Mouse (Mus musculus) neural tube, embryonic 12.5 days (tissue): ENCODE results near the gene Anp32e. TPM values are rescaled to one million over a fixed set of nuclear protein-coding genes. Genes with fewer than 3 reads are reported as not detected.
A peak's percentile ranks its signal among the peaks of the same experiment; 100 is the strongest.
"Not testable (repeated sequence)": the region's sequence is repeated elsewhere in the genome, so short reads cannot be mapped to it uniquely, and the experiment has no call there.

Experiments
- ATAC-seq: fragments of 200-750 bp; cut with Nextera tagmentation; 2 replicates; pipeline ENCODE4 v1.8.0; 2017; ENCODE audit warnings: low read depth, mild to moderate bottlenecking, moderate TSS enrichment, moderate library complexity; ENCODE audit not compliant: low FRiP score
- H3K27ac ChIP-seq: fragments of 300-500 bp; sonication (generic); 2 replicates; pipeline ENCODE4 v1.5.1; 2016
- H3K27me3 ChIP-seq: fragments of 300-500 bp; sonication (generic); replicated peaks from 2 replicates; pipeline ENCODE4 v1.6.1; 2016; ENCODE audit warnings: mild to moderate bottlenecking
- H3K36me3 ChIP-seq: fragments of 300-500 bp; sonication (generic); 2 replicates; pipeline ENCODE4 v1.6.1; 2016; ENCODE audit warnings: mild to moderate bottlenecking
- H3K4me1 ChIP-seq: fragments of 300-500 bp; sonication (generic); 2 replicates; pipeline ENCODE4 v1.6.1; 2016
- H3K4me2 ChIP-seq: fragments of 300-500 bp; sonication (generic); replicated peaks from 2 replicates; pipeline ENCODE4 v1.6.1; 2016; ENCODE audit warnings: mild to moderate bottlenecking
- H3K4me3 ChIP-seq: fragments of 300-500 bp; sonication (generic); 2 replicates; pipeline ENCODE4 v1.5.1; 2016
- H3K9ac ChIP-seq: fragments of 300-500 bp; sonication (generic); 2 replicates; pipeline ENCODE4 v1.6.1; 2016; ENCODE audit warnings: mild to moderate bottlenecking
- H3K9me3 ChIP-seq: fragments of 300-500 bp; sonication (generic); 2 replicates; pipeline ENCODE4 v1.6.1; 2016; ENCODE audit warnings: mild to moderate bottlenecking
- WGBS: fragments of 180-500 bp; shearing (Covaris S2); methylation state at CpG from one replicate; pipeline ENCODE4 v1.1.7; 2016; 5-methylcytosine and 5-hydroxymethylcytosine counted together
- polyA plus RNA-seq: library from polyadenylated mRNA; unstranded; fragments of >200 nt; fragmentation: Nextera tagmentation; extraction: Ambion mirVana; gene quantifications from 2 replicates; pipeline ENCODE4 v1.2.1, GENCODE M21; 2016

The Anp32e gene
- polyA plus RNA-seq, 1 experiment from 2014 or later = 278 TPM

GRCm38 (mm10) chr3:95894317-95895160, 34.5 kb upstream of the Anp32e start:
- peak overlapping the region; percentile 61 for H3K4me3 ChIP-seq
- 0 out of 2 replicates have a peak, but pooled peaks cover 6% of the 10 kb centered on the region for H3K36me3 ChIP-seq
- H3K27ac ChIP-seq = no peak overlapping the region
- H3K9me3 ChIP-seq = no peaks in the 10 kb centered on the region
- peaks cover 22% of the 10 kb centered on the region for H3K4me1 ChIP-seq
- WGBS = 15% methylated on average over 16 of the region's 16 CpGs
- H3K27me3 ChIP-seq = no peaks in the 10 kb centered on the region
- H3K9ac ChIP-seq = peak overlapping the region; percentile 79
- peak overlapping the region; percentile 87 for H3K4me2 ChIP-seq
- peak; percentile 20; the same call in 1 of the 2 replicates for ATAC-seq

DNA sequence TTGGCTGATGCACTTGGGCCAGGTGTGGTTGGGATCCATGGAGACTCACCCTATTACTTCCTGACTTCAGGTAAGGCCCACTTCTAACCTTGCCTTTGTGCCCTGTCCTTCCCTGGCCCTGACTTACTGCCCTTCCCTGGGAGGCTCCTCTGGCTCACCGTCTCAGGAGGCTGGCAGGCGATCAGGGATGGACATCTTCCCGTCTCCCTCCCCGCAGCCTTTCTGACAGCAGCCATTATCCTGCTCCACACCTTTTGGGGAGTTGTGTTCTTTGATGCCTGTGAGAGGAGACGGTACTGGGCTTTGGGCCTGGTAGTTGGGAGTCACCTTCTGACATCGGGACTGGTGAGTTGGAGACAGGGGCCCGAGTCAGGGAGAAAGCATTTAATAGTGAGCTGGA, 33.5 kb upstream of the Anp32e start:
- H3K9ac ChIP-seq, ATAC-seq, H3K9me3 ChIP-seq, H3K27me3 ChIP-seq, H3K36me3 ChIP-seq, H3K4me3 ChIP-seq, H3K27ac ChIP-seq: not testable (repeated sequence)
- peaks cover 22% of the 10 kb centered on the region for H3K4me1 ChIP-seq
- WGBS = 89% methylated on average over 7 of the region's 7 CpGs
- peak overlapping the region; percentile 87; the same call in 1 of the 2 replicates for H3K4me2 ChIP-seq

DNA sequence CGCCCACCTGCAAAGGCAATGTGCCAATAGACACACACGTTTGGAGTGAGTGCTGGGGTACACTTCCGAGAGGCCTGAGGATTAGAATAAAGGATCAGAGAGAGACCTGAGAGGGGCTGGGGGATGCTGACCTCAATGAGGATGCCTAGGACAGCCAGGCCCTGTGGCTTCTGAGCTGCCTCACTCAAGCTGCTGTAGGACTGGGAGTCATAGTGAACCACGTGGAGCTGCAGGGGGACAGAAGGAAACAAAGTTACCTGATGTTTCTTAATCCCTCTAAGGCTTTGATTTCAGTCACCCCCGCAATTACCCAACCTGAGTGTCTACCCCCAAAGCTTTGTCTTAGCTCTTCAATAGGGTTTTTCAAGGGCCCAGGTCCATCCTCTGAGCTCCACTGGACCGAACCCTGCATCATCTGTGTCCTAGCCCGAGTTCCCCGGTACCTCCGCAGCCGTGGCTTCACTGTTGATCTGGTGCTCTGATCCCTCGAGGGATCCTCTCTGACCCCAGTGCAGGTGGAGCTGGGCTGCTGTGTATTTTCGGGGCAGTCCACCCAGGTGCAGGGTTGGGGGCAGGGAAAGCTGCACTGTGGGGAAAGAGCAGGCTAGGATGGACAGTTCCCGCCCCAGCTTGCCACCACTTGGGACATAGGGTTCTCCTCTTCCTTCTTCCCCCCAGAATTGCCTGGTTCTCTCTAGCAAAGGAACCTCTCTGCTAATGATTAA, 29.1 kb upstream of the Anp32e start:
- no peak for ATAC-seq
- 80% methylated on average over 13 of the region's 13 CpGs for WGBS
- Histone ChIP-seq H3K9ac (no peak overlapping the region), H3K9me3 (no peaks in the 10 kb centered on the region), H3K4me2 (no peak overlapping the region), H3K4me1 (peaks cover 19% of the 10 kb centered on the region), H3K36me3 (0 out of 2 replicates have a peak, but pooled peaks cover 6% of the 10 kb centered on the region), H3K27ac (no peak overlapping the region), H3K27me3 (no peaks in the 10 kb centered on the region), H3K4me3 (no peak overlapping the region)

DNA sequence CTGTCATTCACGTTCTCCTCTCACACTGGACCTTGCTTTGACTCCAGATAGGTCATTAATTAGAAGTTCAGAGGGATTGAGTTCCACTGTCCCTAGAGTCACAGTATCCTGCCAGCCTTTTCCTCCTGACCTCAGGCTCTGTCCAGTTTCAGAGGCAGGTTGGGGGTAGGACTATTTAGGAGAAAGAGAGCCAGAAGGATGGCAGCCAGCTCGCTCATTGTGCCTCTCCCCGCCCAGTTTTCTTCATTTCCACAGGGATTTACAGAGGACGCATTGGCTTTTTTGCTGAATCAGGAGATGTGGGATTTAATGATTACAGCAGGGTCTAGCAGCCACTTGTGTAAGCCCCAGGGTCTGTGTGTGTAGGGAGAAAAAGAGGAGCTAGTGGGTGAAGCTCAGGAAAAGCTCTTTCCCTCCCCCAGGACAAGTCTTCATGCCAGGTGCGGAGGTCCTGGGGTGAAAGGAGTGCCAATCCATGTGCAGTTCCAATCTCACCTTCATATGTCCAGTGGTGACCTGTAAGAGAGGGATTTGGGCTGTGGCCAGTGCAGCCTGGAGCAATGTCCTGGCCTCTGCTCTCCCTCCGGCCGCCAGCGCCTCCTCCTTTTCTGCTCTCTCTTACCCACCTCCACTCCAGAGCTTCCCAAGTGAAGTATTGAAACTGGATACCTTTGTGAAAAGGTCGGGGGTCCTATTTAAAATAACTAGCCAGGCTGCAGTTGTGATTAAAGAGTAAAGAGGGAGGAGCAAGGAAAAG, 27.3 kb upstream of the Anp32e start:
- Histone ChIP-seq H3K27ac (no peak overlapping the region), H3K4me3 (no peak overlapping the region), H3K9me3 (no peaks in the 10 kb centered on the region), H3K27me3 (no peaks in the 10 kb centered on the region), H3K36me3 (0 out of 2 replicates have a peak, but pooled peaks cover 3% of the 10 kb centered on the region), H3K4me1 (peaks cover 25% of the 10 kb centered on the region), H3K4me2 (no peak overlapping the region), H3K9ac (no peak overlapping the region)
- 78% methylated on average over 9 of the region's 9 CpGs for WGBS
- ATAC-seq = no peak

DNA sequence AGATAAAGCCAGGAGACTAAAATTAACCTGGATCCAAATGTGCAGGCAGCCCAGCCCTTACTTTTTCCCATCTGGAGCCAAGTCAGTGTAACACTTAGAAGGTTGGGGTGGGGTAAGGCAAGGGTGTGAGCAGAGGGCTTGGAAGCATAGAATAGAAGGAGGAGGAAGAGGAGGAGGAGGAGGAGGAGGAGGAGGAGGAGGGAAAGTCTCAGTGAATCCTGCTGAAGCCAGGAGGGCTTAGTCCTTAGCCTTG, 26.7 kb upstream of the Anp32e start:
- no peaks in the 10 kb centered on the region for H3K27me3 ChIP-seq
- no peaks in the 10 kb centered on the region for H3K9me3 ChIP-seq
- no peak overlapping the region for H3K4me3 ChIP-seq
- H3K9ac ChIP-seq = 0 out of 2 replicates have a peak overlapping the region, but pooled peaks have one; percentile 17
- H3K4me2 ChIP-seq = no peak overlapping the region; the same call in 1 of the 2 replicates
- 0 out of 2 replicates have a peak, but pooled peaks cover 3% of the 10 kb centered on the region for H3K36me3 ChIP-seq
- ATAC-seq = no peak
- peaks cover 25% of the 10 kb centered on the region for H3K4me1 ChIP-seq
- H3K27ac ChIP-seq = no peak overlapping the region

DNA sequence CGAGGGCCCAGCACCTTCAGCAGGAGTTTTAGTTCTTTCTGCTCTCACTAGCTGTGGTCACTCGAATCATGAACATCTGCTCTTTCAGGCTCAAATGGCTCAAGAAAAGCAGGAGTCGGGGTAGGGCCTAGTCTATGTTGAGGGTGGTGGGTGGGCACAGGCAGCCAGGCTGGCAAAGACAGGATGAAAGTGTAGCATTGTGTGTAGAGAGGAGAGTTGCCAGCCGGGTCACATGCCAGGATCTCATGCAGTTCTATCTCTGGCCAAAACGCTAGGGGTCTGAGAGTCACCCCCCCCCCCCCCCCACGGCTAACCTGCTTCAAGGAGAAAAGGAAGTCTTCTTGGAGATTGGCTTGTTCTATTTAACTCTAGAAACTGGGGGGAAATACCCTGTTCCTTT, 26.4 kb upstream of the Anp32e start:
- H3K36me3 ChIP-seq = 0 out of 2 replicates have a peak, but pooled peaks cover 3% of the 10 kb centered on the region
- 0 out of 2 replicates have a peak overlapping the region, but pooled peaks have one; percentile 17 for H3K9ac ChIP-seq
- no peak overlapping the region for H3K27ac ChIP-seq
- H3K4me2 ChIP-seq = no peak overlapping the region; the same call in 1 of the 2 replicates
- no peak overlapping the region for H3K4me3 ChIP-seq
- H3K9me3 ChIP-seq = no peaks in the 10 kb centered on the region
- 32% methylated on average over 6 of the region's 6 CpGs for WGBS
- peaks cover 25% of the 10 kb centered on the region for H3K4me1 ChIP-seq
- no peak for ATAC-seq
- H3K27me3 ChIP-seq = no peaks in the 10 kb centered on the region

GRCm38 (mm10) chr3:95903753-95904502, 25.1 kb upstream of the Anp32e start:
- 0 out of 2 replicates have a peak, but pooled peaks have one; percentile 18 for ATAC-seq
- Histone ChIP-seq H3K36me3 (no peaks in the 10 kb centered on the region), H3K4me2 (peak overlapping the region; percentile 83), H3K4me3 (peak overlapping the region; percentile 28), H3K9ac (peak overlapping the region; percentile 52), H3K27ac (no peak overlapping the region), H3K4me1 (peaks cover 25% of the 10 kb centered on the region), H3K9me3 (no peaks in the 10 kb centered on the region), H3K27me3 (no peaks in the 10 kb centered on the region)
- WGBS = 1% methylated on average over 15 of the region's 15 CpGs

GRCm38 (mm10) chr3:95904568-95904967, 24.5 kb upstream of the Anp32e start, which contains the start of gene Car14:
Gene Car14, minus strand, starts transcription at chr3:95904691.
- no peaks in the 10 kb centered on the region for H3K36me3 ChIP-seq
- H3K27me3 ChIP-seq = no peaks in the 10 kb centered on the region
- WGBS = under 1% methylated on average over 15 of the region's 15 CpGs
- H3K9me3 ChIP-seq = no peaks in the 10 kb centered on the region
- peak within 1 kb of the TSS; percentile 28 for H3K4me3 ChIP-seq
- H3K4me1 ChIP-seq = peaks cover 25% of the 10 kb centered on the region
- ATAC-seq = peak; percentile 43
- H3K27ac ChIP-seq = no peak within 1 kb of the TSS
- H3K4me2 ChIP-seq = peak within 1 kb of the TSS; percentile 83
- H3K9ac ChIP-seq = peak within 1 kb of the TSS; percentile 52

DNA sequence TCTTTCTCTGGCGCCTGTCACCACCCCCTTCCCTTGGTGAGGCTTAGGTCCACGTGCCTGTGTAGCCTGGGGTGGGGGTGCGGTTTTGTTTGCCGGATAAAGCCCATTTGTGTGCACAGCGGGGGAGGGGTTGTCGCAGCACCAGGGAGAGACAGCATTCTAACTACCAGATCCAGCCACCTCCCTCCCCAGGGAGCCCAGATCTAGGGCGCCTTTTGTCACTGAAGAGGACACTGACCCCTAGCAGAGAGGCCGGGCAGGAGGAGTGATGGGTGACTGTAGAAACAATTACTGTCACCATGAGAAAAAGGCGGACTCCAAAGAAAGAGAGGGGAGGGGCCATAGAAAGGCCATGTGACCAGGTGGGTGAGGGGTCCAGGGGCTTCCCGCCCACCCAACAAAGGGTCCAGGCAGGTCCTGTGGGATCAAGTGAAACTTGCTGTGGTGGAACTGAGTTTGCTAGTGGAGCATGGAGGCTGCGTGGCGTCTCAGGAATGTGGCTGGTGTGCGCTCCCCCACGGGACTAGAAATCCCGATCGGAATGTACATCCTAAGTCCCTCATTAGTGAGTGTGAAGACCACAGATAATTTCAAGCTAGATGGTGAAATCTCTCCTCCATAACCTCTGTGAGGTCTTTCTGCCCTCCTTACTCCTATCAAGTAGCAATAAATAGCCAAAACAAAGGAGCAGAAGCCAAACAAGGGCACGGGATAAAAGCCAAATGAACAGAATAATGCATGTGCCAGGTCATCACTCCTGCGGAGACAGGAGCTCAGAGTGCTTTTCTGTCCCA, 23.7 kb upstream of the Anp32e start:
- no peaks in the 10 kb centered on the region for H3K27me3 ChIP-seq
- H3K9me3 ChIP-seq = no peaks in the 10 kb centered on the region
- H3K27ac ChIP-seq = no peak overlapping the region
- peak overlapping the region; percentile 52 for H3K9ac ChIP-seq
- H3K36me3 ChIP-seq = no peaks in the 10 kb centered on the region
- H3K4me3 ChIP-seq = peak overlapping the region; percentile 28
- peak; percentile 67 for ATAC-seq
- peaks cover 25% of the 10 kb centered on the region for H3K4me1 ChIP-seq
- WGBS = 0% methylated on average over 18 of the region's 18 CpGs
- H3K4me2 ChIP-seq = peak overlapping the region; percentile 83

DNA sequence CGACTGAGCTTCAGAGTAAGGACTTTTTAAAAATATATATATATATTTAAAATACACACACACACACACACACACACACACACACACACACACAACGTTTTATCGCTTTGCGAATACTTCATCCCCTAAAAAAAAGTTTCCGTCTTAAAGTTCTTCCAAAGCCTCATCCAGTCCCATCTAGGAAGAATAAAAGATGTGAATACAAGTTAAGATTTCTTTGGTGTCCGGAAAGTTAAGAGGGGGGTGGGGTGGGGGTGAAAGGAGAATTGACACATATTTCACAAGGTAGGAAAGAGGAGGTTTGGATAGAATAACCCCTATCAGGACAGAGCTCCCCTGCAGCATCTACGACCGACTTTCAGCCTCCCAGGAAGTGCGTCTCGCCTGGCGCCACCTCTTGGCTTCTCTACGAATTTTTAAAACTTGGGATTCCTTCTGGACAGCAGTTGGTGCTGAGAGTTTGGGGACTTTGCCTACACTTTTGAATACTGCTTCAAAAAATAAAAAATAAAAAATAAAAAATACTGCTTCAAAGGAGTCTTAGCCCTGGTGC, 23.0 kb upstream of the Anp32e start:
- peak overlapping the region; percentile 52; the same call in 1 of the 2 replicates for H3K9ac ChIP-seq
- no peak overlapping the region for H3K27ac ChIP-seq
- no peak for ATAC-seq
- H3K4me2 ChIP-seq = peak overlapping the region; percentile 83
- no peaks in the 10 kb centered on the region for H3K36me3 ChIP-seq
- H3K27me3 ChIP-seq = no peaks in the 10 kb centered on the region
- H3K9me3 ChIP-seq = no peaks in the 10 kb centered on the region
- peaks cover 25% of the 10 kb centered on the region for H3K4me1 ChIP-seq
- WGBS = under 1% methylated on average over 12 of the region's 12 CpGs
- H3K4me3 ChIP-seq = peak overlapping the region; percentile 28; the same call in 1 of the 2 replicates
